Mouse (Mus musculus) testis, adult 2 months (tissue): ENCODE measurements at regions not wholly inside any gene's neighbourhood (a gene's known extent, or its start where the extent isn't known, plus 50 kb on each side); places are given as distances from the start of the nearest gene placed in this dataset.

Experiments used
- H3K27ac ChIP-seq: fragments of 200-500 bp; 2 replicates; pipeline ENCODE4 v1.5.1; 2012; ENCODE audit warnings: low read depth, low read length; ENCODE audit not compliant: control insufficient read depth, insufficient read depth
- H3K27me3 ChIP-seq: fragments of 200-500 bp; 2 replicates; pipeline ENCODE4 v1.6.1; 2012; ENCODE audit warnings: mild to moderate bottlenecking, low read length, moderate library complexity; ENCODE audit not compliant: control insufficient read depth, insufficient read depth
- H3K36me3 ChIP-seq: fragments of 200-500 bp; 2 replicates; pipeline ENCODE4 v1.6.1; 2012; ENCODE audit warnings: mild to moderate bottlenecking, low read length; ENCODE audit not compliant: control insufficient read depth, insufficient read depth
- H3K4me1 ChIP-seq: fragments of 200-500 bp; 2 replicates; pipeline ENCODE4 v1.6.1; 2012; ENCODE audit warnings: low read length; ENCODE audit not compliant: control insufficient read depth, insufficient read depth
- H3K4me3 ChIP-seq: fragments of 200-500 bp; 2 replicates; pipeline ENCODE4 v1.5.1; 2012; ENCODE audit warnings: low read depth, mild to moderate bottlenecking, low read length, moderate library complexity, mixed read lengths; ENCODE audit not compliant: control insufficient read depth
- CTCF ChIP-seq: fragments of 200-500 bp; IDR thresholded peaks from 2 replicates; pipeline ENCODE4 v1.5.1; 2012; ENCODE audit warnings: low read depth, mild to moderate bottlenecking, inconsistent platforms, low read length, moderate library complexity; ENCODE audit not compliant: control insufficient read depth, insufficient read depth, insufficient replicate concordance
- POLR2A ChIP-seq: fragments of 200-500 bp; IDR thresholded peaks from 2 replicates; pipeline ENCODE4 v1.6.1; 2012; ENCODE audit warnings: low read depth, mild to moderate bottlenecking, inconsistent platforms, low read length, moderate library complexity; ENCODE audit not compliant: control insufficient read depth

DNA sequence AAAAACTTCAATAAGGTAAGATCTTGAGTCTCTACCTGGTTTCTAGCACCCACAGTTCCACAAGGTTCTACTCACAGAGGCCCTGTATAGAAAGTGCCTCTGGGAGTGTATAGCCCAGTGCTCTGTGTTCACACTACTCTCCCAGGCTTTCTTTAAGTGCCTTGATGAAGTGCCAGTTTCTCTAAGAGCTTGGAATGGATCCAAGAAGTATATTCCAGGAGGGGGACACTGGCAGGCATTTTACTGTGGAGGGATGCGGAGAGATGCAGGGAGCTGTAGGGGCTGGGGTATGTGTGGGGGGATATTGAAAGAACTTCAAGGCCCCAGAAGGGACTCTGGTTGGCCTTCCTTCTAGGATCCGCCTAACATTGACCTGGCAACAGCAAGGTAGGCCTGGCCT, 204.9 kb downstream of the 1500009L16Rik start:
- Histone ChIP-seq H3K36me3 (no peaks in the 10 kb centered on the region), H3K4me1 (no peaks in the 10 kb centered on the region), H3K27ac (no peak overlapping the region)

DNA sequence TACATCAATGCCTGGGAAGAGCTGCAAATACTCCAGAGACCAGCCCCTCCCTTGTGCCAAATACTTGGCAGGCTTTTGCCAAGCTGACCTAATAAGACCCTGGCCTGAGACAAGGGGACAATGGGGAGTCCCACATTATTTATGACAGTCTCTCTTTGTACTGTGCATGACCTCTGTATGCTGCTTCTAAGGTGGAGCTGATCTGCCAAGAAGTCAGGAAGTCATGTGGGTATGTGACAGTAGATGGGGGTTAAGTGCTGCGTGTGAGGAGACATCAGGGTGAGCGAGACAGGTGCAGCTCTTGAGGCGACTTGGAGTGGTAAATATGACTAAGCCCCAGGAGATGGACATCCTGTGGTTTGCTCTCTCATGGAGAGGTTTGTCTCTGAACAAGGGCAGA, 209.1 kb downstream of the 1500009L16Rik start:
- H3K27ac ChIP-seq = no peak overlapping the region
- H3K4me1 ChIP-seq = no peaks in the 10 kb centered on the region
- H3K36me3 ChIP-seq = no peaks in the 10 kb centered on the region
- TF ChIP-seq POLR2A (no peak), CTCF (no peak)
- H3K27me3 ChIP-seq = no peaks in the 10 kb centered on the region
- H3K4me3 ChIP-seq = no peak overlapping the region

More for the DNA sequence above, 204.9 kb downstream of the 1500009L16Rik start:
- no peak for TF ChIP-seq CTCF
- no peak for TF ChIP-seq POLR2A
- Histone ChIP-seq H3K27me3 (no peaks in the 10 kb centered on the region), H3K4me3 (no peak overlapping the region)

DNA sequence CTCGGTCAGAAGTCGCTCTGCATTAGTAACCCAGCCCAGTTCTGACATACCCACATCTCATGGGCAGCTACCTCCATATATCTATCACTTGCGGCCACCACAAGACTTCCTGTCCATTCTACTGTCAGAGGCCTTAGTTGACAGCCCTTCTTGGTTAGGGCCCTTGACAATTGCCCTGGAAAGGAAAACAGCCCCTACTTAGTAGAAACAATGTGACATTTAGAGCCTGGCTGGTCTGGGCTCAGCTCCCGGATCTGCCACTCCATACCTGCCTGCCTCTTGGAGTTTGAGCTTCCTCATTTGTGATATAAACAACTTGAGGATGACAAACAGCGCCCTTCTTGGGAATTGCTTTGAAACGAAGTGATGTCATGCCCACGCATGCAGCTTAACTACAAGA, 210.5 kb downstream of the 1500009L16Rik start:
- TF ChIP-seq CTCF (no peak), POLR2A (no peak)
- Histone ChIP-seq H3K27ac (no peak overlapping the region), H3K27me3 (no peaks in the 10 kb centered on the region), H3K4me1 (no peaks in the 10 kb centered on the region), H3K36me3 (no peaks in the 10 kb centered on the region), H3K4me3 (no peak overlapping the region)

DNA sequence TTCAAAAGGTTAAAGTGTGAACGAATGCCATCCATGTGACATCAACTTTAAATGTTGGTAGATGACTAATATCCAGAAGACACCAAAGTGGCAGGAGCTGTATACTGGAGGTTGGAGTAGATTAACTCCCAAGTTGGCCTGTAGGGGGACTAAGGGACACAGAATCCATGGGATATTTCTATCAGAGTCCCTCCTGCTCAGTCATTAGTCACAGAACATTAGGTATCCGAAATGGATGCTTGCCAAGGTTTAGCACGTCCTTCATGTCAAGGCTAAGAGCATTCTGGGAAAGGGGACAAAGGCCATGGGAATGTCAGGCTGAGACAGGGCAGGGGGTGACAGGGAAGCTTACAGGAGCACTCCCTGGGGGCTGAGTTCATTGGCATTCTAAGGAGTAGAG, 211.8 kb downstream of the 1500009L16Rik start:
- no peaks in the 10 kb centered on the region for H3K27me3 ChIP-seq
- no peak overlapping the region for H3K4me3 ChIP-seq

DNA sequence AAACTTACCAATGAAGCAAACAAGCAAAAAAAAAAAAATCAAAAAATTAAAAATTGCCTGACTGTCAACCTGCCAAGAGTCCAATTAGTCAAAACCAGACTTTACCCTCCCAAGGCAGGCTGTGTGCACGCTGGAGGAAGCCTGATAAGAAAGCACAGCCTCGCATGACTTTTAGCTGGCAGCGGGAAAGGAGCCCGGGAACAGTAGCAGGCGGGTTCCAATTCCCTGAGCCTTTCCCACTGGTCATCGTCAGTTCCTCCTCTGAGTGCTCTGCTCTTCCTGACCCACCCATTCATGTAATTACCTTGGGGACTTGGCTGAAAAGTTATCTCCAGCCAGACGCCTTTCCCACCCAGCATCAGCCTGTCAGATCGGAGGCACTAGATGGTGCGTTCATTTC, 214.5 kb downstream of the 1500009L16Rik start:
- no peak for TF ChIP-seq POLR2A
- no peak for TF ChIP-seq CTCF
- Histone ChIP-seq H3K27me3 (no peaks in the 10 kb centered on the region), H3K4me3 (no peak overlapping the region), H3K4me1 (no peaks in the 10 kb centered on the region), H3K36me3 (no peaks in the 10 kb centered on the region), H3K27ac (no peak overlapping the region)

More for the DNA sequence above, 211.8 kb downstream of the 1500009L16Rik start:
- Histone ChIP-seq H3K27ac (no peak overlapping the region), H3K36me3 (no peaks in the 10 kb centered on the region), H3K4me1 (no peaks in the 10 kb centered on the region)
- TF ChIP-seq POLR2A (no peak), CTCF (no peak)

- Histone ChIP-seq H3K4me1 (no peaks in the 10 kb centered on the region), H3K27ac (no peak overlapping the region), H3K36me3 (no peaks in the 10 kb centered on the region), H3K27me3 (no peaks in the 10 kb centered on the region), H3K4me3 (no peak overlapping the region)
- no peak for TF ChIP-seq POLR2A
- TF ChIP-seq CTCF = no peak
Observed at GRCm38 (mm10) chr10:83942101-83942500, 219.4 kb downstream of the 1500009L16Rik start.

- TF ChIP-seq CTCF = no peak
- TF ChIP-seq POLR2A = no peak
- Histone ChIP-seq H3K27me3 (no peaks in the 10 kb centered on the region), H3K27ac (no peak overlapping the region), H3K36me3 (no peaks in the 10 kb centered on the region), H3K4me3 (no peak overlapping the region), H3K4me1 (no peaks in the 10 kb centered on the region)
Observed at GRCm38 (mm10) chr10:83944158-83944557, 221.5 kb downstream of the 1500009L16Rik start.

DNA sequence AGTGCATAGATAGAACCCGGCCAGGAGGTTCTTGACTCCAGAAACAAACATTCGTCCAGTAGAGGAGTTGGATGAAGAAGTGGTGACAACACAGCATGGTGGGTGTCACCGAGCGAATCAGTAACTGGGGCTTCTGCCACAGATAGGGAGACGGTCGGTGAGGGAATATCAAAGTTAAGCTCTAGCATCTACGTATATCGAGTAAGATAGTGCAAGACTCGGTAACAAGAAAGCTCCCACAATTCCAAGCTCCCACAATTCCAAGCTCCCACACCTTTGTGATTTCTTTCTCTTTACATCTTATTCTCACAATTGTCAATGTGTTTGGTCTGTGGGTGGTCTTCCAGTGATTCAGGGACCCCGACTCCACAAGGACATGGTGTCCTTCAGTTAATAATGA, 222.2 kb downstream of the 1500009L16Rik start:
- no peak for TF ChIP-seq POLR2A
- no peak for TF ChIP-seq CTCF
- no peaks in the 10 kb centered on the region for H3K27me3 ChIP-seq
- H3K4me1 ChIP-seq = no peaks in the 10 kb centered on the region
- no peaks in the 10 kb centered on the region for H3K36me3 ChIP-seq
- no peak overlapping the region for H3K27ac ChIP-seq
- no peak overlapping the region for H3K4me3 ChIP-seq
